Mouse (Mus musculus): ENCODE results near the gene Pik3c2g. TPM values are rescaled to one million over a fixed set of nuclear protein-coding genes. Genes with fewer than 3 reads are reported as not detected.
A peak's percentile ranks its signal among the peaks of the same experiment; 100 is the strongest.

Pik3c2g gene
- polyA plus RNA-seq, 1 experiment from 2014 or later, result 3.0 TPM

DNA sequence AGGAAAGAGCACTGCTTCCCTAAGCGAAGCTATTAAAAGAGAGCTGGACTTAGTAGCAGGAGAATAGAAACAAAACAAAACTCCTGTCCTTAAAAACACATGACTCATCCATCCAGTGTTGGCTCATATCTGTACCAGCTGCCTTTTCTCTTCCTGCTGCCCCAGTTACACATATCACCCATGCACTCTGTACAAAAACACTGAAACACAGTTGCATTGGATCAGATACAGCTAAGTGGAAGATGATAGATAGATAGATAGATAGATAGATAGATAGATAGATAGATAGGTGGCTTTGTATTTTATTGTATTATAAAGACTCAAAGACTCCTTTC is 291.3 kb downstream of the Pik3c2g start:
- DNase-seq (ENCODE audit: low spot score), result peak; percentile 86
- H3K27ac ChIP-seq (ENCODE audit: low read length), result 0 out of 2 replicates have a peak overlapping the region, but pooled peaks have one; percentile 75
- no peaks in the 10 kb centered on the region; the same call in 1 of the 2 replicates for H3K4me1 ChIP-seq (ENCODE audit: insufficient read depth, low read depth, low read length)
- H3K9me3 ChIP-seq (ENCODE audit: low read length), result no peaks in the 10 kb centered on the region
- H3K36me3 ChIP-seq (ENCODE audit: insufficient read depth, low read length), result no peaks in the 10 kb centered on the region
- no peak overlapping the region for H3K4me3 ChIP-seq (ENCODE audit: low read depth, low read length)
- peak; percentile 83 for ATAC-seq
- H3K4me2 ChIP-seq (replicated peaks; ENCODE audit: low read depth, low read length), result no peak overlapping the region
- 0 out of 2 replicates have a peak, but pooled peaks have one; percentile 52 for TF ChIP-seq EP300 (IDR thresholded peaks at IDR 0.05)
- TF ChIP-seq CTCF (IDR thresholded peaks at IDR 0.05), result no peak
- 51% methylated on average over 1 of the region's 1 CpGs for whole genome bisulfite sequencing
- no peak overlapping the region for H3K9ac ChIP-seq (replicated peaks; ENCODE audit: low read depth)
- H3K27me3 ChIP-seq (replicated peaks; ENCODE audit: insufficient read depth, low read length), result no peaks in the 10 kb centered on the region

GRCm38 (mm10) chr6:139882076-139882475 is 295.1 kb downstream of the Pik3c2g start:
- DNase-seq (ENCODE audit: low spot score) (no peak), ATAC-seq (no peak)
- H3K9ac ChIP-seq (replicated peaks; ENCODE audit: low read depth), result no peak overlapping the region
- H3K4me3 ChIP-seq (ENCODE audit: low read depth, low read length), result no peak overlapping the region
- 38% methylated on average over 2 of the region's 2 CpGs for WGBS
- no peak overlapping the region for H3K4me2 ChIP-seq (replicated peaks; ENCODE audit: low read depth, low read length)
- H3K4me1 ChIP-seq (ENCODE audit: insufficient read depth, low read depth, low read length), result no peaks in the 10 kb centered on the region; the same call in 1 of the 2 replicates
- no peaks in the 10 kb centered on the region for H3K9me3 ChIP-seq (ENCODE audit: low read length)
- no peak overlapping the region for H3K27ac ChIP-seq (ENCODE audit: low read length)
- no peaks in the 10 kb centered on the region for H3K27me3 ChIP-seq (replicated peaks; ENCODE audit: insufficient read depth, low read length)
- TF ChIP-seq EP300 (IDR thresholded peaks at IDR 0.05), result no peak
- no peak for TF ChIP-seq CTCF (IDR thresholded peaks at IDR 0.05)
- no peaks in the 10 kb centered on the region for H3K36me3 ChIP-seq (ENCODE audit: insufficient read depth, low read length)

GRCm38 (mm10) chr6:139887175-139887574 is 300.2 kb downstream of the Pik3c2g start:
- H3K4me2 ChIP-seq (replicated peaks; ENCODE audit: low read depth, low read length), result no peak overlapping the region
- ATAC-seq (no peak), DNase-seq (ENCODE audit: low spot score) (no peak)
- no peak overlapping the region for H3K4me3 ChIP-seq (ENCODE audit: low read depth, low read length)
- no peaks in the 10 kb centered on the region for H3K27me3 ChIP-seq (replicated peaks; ENCODE audit: insufficient read depth, low read length)
- TF ChIP-seq CTCF (IDR thresholded peaks at IDR 0.05) (no peak), EP300 (IDR thresholded peaks at IDR 0.05) (no peak)
- H3K36me3 ChIP-seq (ENCODE audit: insufficient read depth, low read length), result no peaks in the 10 kb centered on the region
- no peak overlapping the region for H3K27ac ChIP-seq (ENCODE audit: low read length)
- H3K9me3 ChIP-seq (ENCODE audit: low read length), result no peaks in the 10 kb centered on the region
- H3K9ac ChIP-seq (replicated peaks; ENCODE audit: low read depth), result no peak overlapping the region
- H3K4me1 ChIP-seq (ENCODE audit: insufficient read depth, low read depth, low read length), result no peaks in the 10 kb centered on the region

DNA sequence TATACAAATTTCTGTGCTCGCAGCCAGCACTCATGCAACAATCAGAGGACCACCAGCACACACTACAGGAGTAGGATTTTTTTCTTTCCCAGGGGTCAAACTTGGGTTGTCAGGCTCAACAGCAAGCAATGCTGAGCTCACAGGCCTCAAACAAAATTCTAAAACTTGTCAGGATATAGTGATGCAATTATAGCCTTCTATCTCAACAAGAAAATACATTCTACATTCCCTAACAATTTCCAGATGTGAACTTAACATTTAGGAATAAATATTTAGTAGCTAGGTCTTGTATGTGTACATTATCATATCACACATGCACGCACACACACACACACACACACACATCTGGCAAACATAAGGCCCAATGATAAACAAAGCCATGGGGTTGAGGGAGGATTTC is 308.6 kb downstream of the Pik3c2g start:
- no peak for TF ChIP-seq EP300 (IDR thresholded peaks at IDR 0.05)
- no peak for TF ChIP-seq CTCF (IDR thresholded peaks at IDR 0.05)
- Histone ChIP-seq H3K36me3 (ENCODE audit: insufficient read depth, low read length) (no peaks in the 10 kb centered on the region), H3K27ac (ENCODE audit: low read length) (no peak overlapping the region), H3K27me3 (replicated peaks; ENCODE audit: insufficient read depth, low read length) (no peaks in the 10 kb centered on the region), H3K4me2 (replicated peaks; ENCODE audit: low read depth, low read length) (no peak overlapping the region), H3K4me3 (ENCODE audit: low read depth, low read length) (no peak overlapping the region), H3K9ac (replicated peaks; ENCODE audit: low read depth) (no peak overlapping the region), H3K4me1 (ENCODE audit: insufficient read depth, low read depth, low read length) (no peaks in the 10 kb centered on the region), H3K9me3 (ENCODE audit: low read length) (no peaks in the 10 kb centered on the region)
- ATAC-seq (no peak), DNase-seq (ENCODE audit: low spot score) (no peak)
- 37% methylated on average over 2 of the region's 2 CpGs for whole genome bisulfite sequencing

DNA sequence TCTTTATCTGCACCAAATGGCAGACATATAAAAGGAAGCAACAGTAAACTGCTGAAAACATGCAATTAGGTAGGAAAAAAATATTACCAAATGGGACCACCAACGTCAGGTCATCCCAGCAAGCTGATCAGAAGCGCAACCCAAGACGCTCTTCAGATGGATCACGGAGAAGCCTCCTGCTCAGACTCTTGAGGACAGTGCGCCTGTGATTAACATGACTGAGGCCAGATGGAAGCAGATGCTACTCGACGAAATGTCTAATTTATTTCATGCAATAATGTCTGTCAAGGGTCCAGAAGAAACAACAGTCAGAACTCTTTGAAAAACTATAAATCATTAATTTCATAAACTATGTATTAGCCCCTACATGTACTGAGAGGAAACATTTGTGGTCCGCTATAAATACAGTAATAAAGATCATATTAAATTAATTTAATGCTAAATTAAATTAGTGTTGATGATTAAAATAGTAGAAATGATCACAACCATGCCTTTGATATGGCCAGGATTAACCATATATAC is 312.7 kb downstream of the Pik3c2g start:
- TF ChIP-seq EP300 (IDR thresholded peaks at IDR 0.05) (no peak), CTCF (IDR thresholded peaks at IDR 0.05) (no peak)
- no peaks in the 10 kb centered on the region for H3K4me1 ChIP-seq (ENCODE audit: insufficient read depth, low read depth, low read length)
- H3K9ac ChIP-seq (replicated peaks; ENCODE audit: low read depth), result no peak overlapping the region
- ATAC-seq (no peak), DNase-seq (ENCODE audit: low spot score) (no peak)
- WGBS, result 83% methylated on average over 8 of the region's 8 CpGs
- H3K27me3 ChIP-seq (replicated peaks; ENCODE audit: insufficient read depth, low read length), result no peaks in the 10 kb centered on the region
- no peak overlapping the region for H3K4me2 ChIP-seq (replicated peaks; ENCODE audit: low read depth, low read length)
- H3K9me3 ChIP-seq (ENCODE audit: low read length), result no peaks in the 10 kb centered on the region
- H3K4me3 ChIP-seq (ENCODE audit: low read depth, low read length), result no peak overlapping the region
- H3K36me3 ChIP-seq (ENCODE audit: insufficient read depth, low read length), result no peaks in the 10 kb centered on the region
- no peak overlapping the region for H3K27ac ChIP-seq (ENCODE audit: low read length)

- no peaks in the 10 kb centered on the region for H3K36me3 ChIP-seq (ENCODE audit: insufficient read depth, low read length)
- 60% methylated on average over 4 of the region's 4 CpGs for WGBS
- H3K27ac ChIP-seq (ENCODE audit: low read length), result no peak overlapping the region
- no peaks in the 10 kb centered on the region for H3K27me3 ChIP-seq (replicated peaks; ENCODE audit: insufficient read depth, low read length)
- ATAC-seq, result no peak
- no peak overlapping the region for H3K4me3 ChIP-seq (ENCODE audit: low read depth, low read length)
- TF ChIP-seq CTCF (IDR thresholded peaks at IDR 0.05), result no peak
- no peak for TF ChIP-seq EP300 (IDR thresholded peaks at IDR 0.05)
- DNase-seq (ENCODE audit: low spot score), result no peak
- no peaks in the 10 kb centered on the region for H3K4me1 ChIP-seq (ENCODE audit: insufficient read depth, low read depth, low read length)
- no peak overlapping the region for H3K4me2 ChIP-seq (replicated peaks; ENCODE audit: low read depth, low read length)
- H3K9ac ChIP-seq (replicated peaks; ENCODE audit: low read depth), result no peak overlapping the region
- H3K9me3 ChIP-seq (ENCODE audit: low read length), result no peaks in the 10 kb centered on the region
Measured at GRCm38 (mm10) chr6:139901801-139902200, 314.8 kb downstream of the Pik3c2g start.

GRCm38 (mm10) chr6:139907138-139907537 is 320.1 kb downstream of the Pik3c2g start:
- WGBS, result 57% methylated on average over 4 of the region's 4 CpGs
- no peak overlapping the region for H3K27ac ChIP-seq (ENCODE audit: low read length)

More at GRCm38 (mm10) chr6:139907138-139907537, 320.1 kb downstream of the Pik3c2g start:
- TF ChIP-seq EP300 (IDR thresholded peaks at IDR 0.05) (no peak), CTCF (IDR thresholded peaks at IDR 0.05) (no peak)
- DNase-seq (ENCODE audit: low spot score), result no peak
- no peak for ATAC-seq
- no peaks in the 10 kb centered on the region for H3K36me3 ChIP-seq (ENCODE audit: insufficient read depth, low read length)
- H3K4me2 ChIP-seq (replicated peaks; ENCODE audit: low read depth, low read length), result no peak overlapping the region
- H3K4me3 ChIP-seq (ENCODE audit: low read depth, low read length), result no peak overlapping the region
- no peaks in the 10 kb centered on the region for H3K27me3 ChIP-seq (replicated peaks; ENCODE audit: insufficient read depth, low read length)
- no peaks in the 10 kb centered on the region for H3K9me3 ChIP-seq (ENCODE audit: low read length)
- no peak overlapping the region for H3K9ac ChIP-seq (replicated peaks; ENCODE audit: low read depth)
- H3K4me1 ChIP-seq (ENCODE audit: insufficient read depth, low read depth, low read length), result no peaks in the 10 kb centered on the region

Measured in lung, postnatal 0 days (tissue).